Mouse (Mus musculus) cerebellum, adult 2 months (tissue): ENCODE measurements around the gene Bcas3.

Experiments
- CTCF ChIP-seq: fragments of 200-500 bp; IDR thresholded peaks from 2 replicates; pipeline ENCODE4 v1.5.1; 2011; ENCODE audit warnings: low read depth, mild to moderate bottlenecking, control low read depth, low read length, moderate library complexity, borderline replicate concordance; ENCODE audit not compliant: insufficient read depth
- POLR2A ChIP-seq: fragments of 200-500 bp; IDR thresholded peaks from 2 replicates; pipeline ENCODE4 v1.6.1; 2011; ENCODE audit warnings: low read length, control low read depth, borderline replicate concordance; ENCODE audit not compliant: insufficient read depth

- no peak for TF ChIP-seq CTCF
- no peak for TF ChIP-seq POLR2A
Measured at GRCm38 (mm10) chr11:85729725-85730124, 376.8 kb downstream of the Bcas3 start.
